Mouse (Mus musculus) lung, embryonic 14.5 days (tissue): ENCODE results near the gene Nrp1. TPM values are rescaled to one million over a fixed set of nuclear protein-coding genes. Genes with fewer than 3 reads are reported as not detected.
A peak's percentile ranks its signal among the peaks of the same experiment; 100 is the strongest.

Source experiments
- ATAC-seq: fragments of 200-750 bp; cut with Nextera tagmentation; 2 replicates; pipeline ENCODE4 v1.8.0; 2017; ENCODE audit warnings: mild to moderate bottlenecking, moderate TSS enrichment, moderate library complexity; ENCODE audit not compliant: insufficient read depth
- DNase-seq: peaks from one replicate; pipeline ENCODE4 v3.0.0-alpha.2; 2015
- H3K27ac ChIP-seq: fragments of 300-500 bp; sonication (generic); 2 replicates; pipeline ENCODE4 v1.5.1; 2014; ENCODE audit warnings: low read depth, mild to moderate bottlenecking, moderate library complexity
- H3K27me3 ChIP-seq: fragments of 300-500 bp; sonication (generic); 2 replicates; pipeline ENCODE4 v1.6.1; 2014; ENCODE audit warnings: low read length, control low read depth; ENCODE audit not compliant: insufficient read depth
- H3K36me3 ChIP-seq: fragments of 300-500 bp; sonication (generic); 2 replicates; pipeline ENCODE4 v1.6.1; 2014; ENCODE audit warnings: control low read depth; ENCODE audit not compliant: insufficient read depth
- H3K4me1 ChIP-seq: fragments of 300-500 bp; sonication (generic); 2 replicates; pipeline ENCODE4 v1.6.1; 2014; ENCODE audit warnings: antibody characterized with exemption, control low read depth; ENCODE audit not compliant: insufficient read depth
- H3K4me2 ChIP-seq: fragments of 300-500 bp; sonication (generic); 2 replicates; pipeline ENCODE4 v1.6.1; 2014; ENCODE audit warnings: mild to moderate bottlenecking
- H3K4me3 ChIP-seq: fragments of 300-500 bp; sonication (generic); 2 replicates; pipeline ENCODE4 v1.5.1; 2014; ENCODE audit warnings: low read depth, low read length
- H3K9ac ChIP-seq: fragments of 300-500 bp; sonication (generic); 2 replicates; pipeline ENCODE4 v1.6.1; 2014
- H3K9me3 ChIP-seq: fragments of 300-500 bp; sonication (generic); 2 replicates; pipeline ENCODE4 v1.6.1; 2016; ENCODE audit warnings: low read depth, low read length, control low read depth
- CTCF ChIP-seq: IDR thresholded peaks from 2 replicates; pipeline ENCODE4 v1.5.1; 2016; ENCODE audit warnings: antibody characterized with exemption, low read depth
- WGBS: fragments of 180-500 bp; shearing (Covaris S2); extraction: QIAGEN DNeasy Blood & Tissue Kit; methylation state at CpG from one replicate; pipeline ENCODE4 v1.1.7; 2014; 5-methylcytosine and 5-hydroxymethylcytosine counted together
- polyA plus RNA-seq: library from polyadenylated mRNA; unstranded; fragments of >200 nt; fragmentation: Nextera tagmentation; extraction: Ambion mirVana; gene quantifications from 2 replicates; pipeline ENCODE4 v1.2.1, GENCODE M21; 2014

Nrp1 gene
- polyA plus RNA-seq, 1 experiment from 2014 or later = 94.3 TPM

GRCm38 (mm10) chr8:128371026-128371425 is 12.6 kb downstream of the Nrp1 start:
- no peak for DNase-seq
- Histone ChIP-seq H3K9ac (no peak overlapping the region), H3K27ac (no peak overlapping the region), H3K4me3 (no peak overlapping the region), H3K9me3 (no peaks in the 10 kb centered on the region), H3K36me3 (peaks cover 25% of the 10 kb centered on the region; the same call in 1 of the 2 replicates), H3K4me1 (no peaks in the 10 kb centered on the region), H3K27me3 (no peaks in the 10 kb centered on the region), H3K4me2 (no peak overlapping the region)
- TF ChIP-seq CTCF = no peak
- ATAC-seq = no peak
- 67% methylated on average over 6 of the region's 6 CpGs for WGBS

- Histone ChIP-seq H3K9me3 (no peaks in the 10 kb centered on the region), H3K27ac (no peak overlapping the region), H3K4me1 (no peaks in the 10 kb centered on the region), H3K27me3 (no peaks in the 10 kb centered on the region), H3K9ac (no peak overlapping the region), H3K4me2 (no peak overlapping the region), H3K36me3 (peaks cover 25% of the 10 kb centered on the region; the same call in 1 of the 2 replicates), H3K4me3 (no peak overlapping the region)
- DNase-seq (no peak), ATAC-seq (no peak)
- TF ChIP-seq CTCF = no peak
- 60% methylated on average over 3 of the region's 3 CpGs for WGBS
Observed at GRCm38 (mm10) chr8:128371789-128372188, 13.4 kb downstream of the Nrp1 start.

GRCm38 (mm10) chr8:128372724-128373123 is 14.3 kb downstream of the Nrp1 start:
- Histone ChIP-seq H3K9me3 (no peaks in the 10 kb centered on the region), H3K4me1 (no peaks in the 10 kb centered on the region), H3K9ac (no peak overlapping the region), H3K4me2 (no peak overlapping the region), H3K27ac (no peak overlapping the region), H3K4me3 (no peak overlapping the region), H3K27me3 (no peaks in the 10 kb centered on the region), H3K36me3 (peaks cover 25% of the 10 kb centered on the region; the same call in 1 of the 2 replicates)
- no peak for TF ChIP-seq CTCF
- 81% methylated on average over 5 of the region's 5 CpGs for WGBS
- no peak for ATAC-seq
- no peak for DNase-seq

- WGBS = 70% methylated on average over 6 of the region's 6 CpGs
- H3K4me3 ChIP-seq = no peak overlapping the region
- no peak for DNase-seq
- H3K9me3 ChIP-seq = no peaks in the 10 kb centered on the region
- no peak overlapping the region for H3K9ac ChIP-seq
- H3K4me2 ChIP-seq = no peak overlapping the region
- no peaks in the 10 kb centered on the region for H3K4me1 ChIP-seq
- no peaks in the 10 kb centered on the region for H3K27me3 ChIP-seq
- no peak overlapping the region for H3K27ac ChIP-seq
- peaks cover 25% of the 10 kb centered on the region; the same call in 1 of the 2 replicates for H3K36me3 ChIP-seq
- ATAC-seq = no peak
- no peak for TF ChIP-seq CTCF
Observed at GRCm38 (mm10) chr8:128373418-128373817, 15.0 kb downstream of the Nrp1 start.

- no peak overlapping the region for H3K9ac ChIP-seq
- WGBS = 55% methylated on average over 4 of the region's 4 CpGs
- H3K4me1 ChIP-seq = no peaks in the 10 kb centered on the region
- H3K27ac ChIP-seq = no peak overlapping the region
- DNase-seq (no peak), ATAC-seq (no peak)
- TF ChIP-seq CTCF = no peak
- peaks cover 13% of the 10 kb centered on the region; the same call in 1 of the 2 replicates for H3K36me3 ChIP-seq
- H3K4me2 ChIP-seq = no peak overlapping the region
- no peak overlapping the region for H3K4me3 ChIP-seq
- no peaks in the 10 kb centered on the region for H3K27me3 ChIP-seq
- H3K9me3 ChIP-seq = no peaks in the 10 kb centered on the region
Observed at GRCm38 (mm10) chr8:128375291-128375690, 16.9 kb downstream of the Nrp1 start.

GRCm38 (mm10) chr8:128383176-128383575 is 24.8 kb downstream of the Nrp1 start:
- DNase-seq = no peak
- no peak for ATAC-seq
- no peaks in the 10 kb centered on the region; the same call in 1 of the 2 replicates for H3K36me3 ChIP-seq

GRCm38 (mm10) chr8:128384366-128384765 is 26.0 kb downstream of the Nrp1 start:
- no peak overlapping the region for H3K27ac ChIP-seq
- no peaks in the 10 kb centered on the region for H3K9me3 ChIP-seq
- no peaks in the 10 kb centered on the region for H3K36me3 ChIP-seq
- H3K4me1 ChIP-seq = peaks cover 9% of the 10 kb centered on the region; the same call in 1 of the 2 replicates
- ATAC-seq (no peak), DNase-seq (no peak)
- H3K4me3 ChIP-seq = no peak overlapping the region
- H3K4me2 ChIP-seq = no peak overlapping the region
- no peak overlapping the region for H3K9ac ChIP-seq
- 75% methylated on average over 2 of the region's 2 CpGs for WGBS
- H3K27me3 ChIP-seq = no peaks in the 10 kb centered on the region
- no peak for TF ChIP-seq CTCF

More at GRCm38 (mm10) chr8:128383176-128383575, 24.8 kb downstream of the Nrp1 start:
- H3K27ac ChIP-seq = peak overlapping the region; percentile 59; the same call in 1 of the 2 replicates
- H3K9ac ChIP-seq = no peak overlapping the region
- H3K9me3 ChIP-seq = no peaks in the 10 kb centered on the region
- WGBS = 31% methylated on average over 3 of the region's 3 CpGs
- peaks cover 9% of the 10 kb centered on the region; the same call in 1 of the 2 replicates for H3K4me1 ChIP-seq
- no peaks in the 10 kb centered on the region for H3K27me3 ChIP-seq
- TF ChIP-seq CTCF = no peak
- H3K4me2 ChIP-seq = no peak overlapping the region
- no peak overlapping the region for H3K4me3 ChIP-seq
